Mouse (Mus musculus) common myeloid progenitor, adult 5-6 weeks (primary cell): ENCODE results near the gene Cul4a. TPM values are rescaled to one million over a fixed set of nuclear protein-coding genes. Genes with fewer than 3 reads are reported as not detected.

Experiments
- ATAC-seq: replicated peaks from 2 replicates; pipeline ENCODE4 v1.8.0; 2016; ENCODE audit warnings: low read depth, mild to moderate bottlenecking, moderate TSS enrichment, inconsistent platforms; ENCODE audit not compliant: poor library complexity, severe bottlenecking
- total RNA-seq: library from RNA; stranded (forward); fragments of 200-1000, 187-1606 nt; gene quantifications from 2 replicates; pipeline ENCODE4 v1.2.3, GENCODE M21; 2017

Gene Cul4a
- total RNA-seq, 1 experiment from 2014 or later, result 118 TPM

GRCm38 (mm10) chr8:13124897-13125296, 19.5 kb downstream of the Cul4a start:
- ATAC-seq, result no peak

DNA sequence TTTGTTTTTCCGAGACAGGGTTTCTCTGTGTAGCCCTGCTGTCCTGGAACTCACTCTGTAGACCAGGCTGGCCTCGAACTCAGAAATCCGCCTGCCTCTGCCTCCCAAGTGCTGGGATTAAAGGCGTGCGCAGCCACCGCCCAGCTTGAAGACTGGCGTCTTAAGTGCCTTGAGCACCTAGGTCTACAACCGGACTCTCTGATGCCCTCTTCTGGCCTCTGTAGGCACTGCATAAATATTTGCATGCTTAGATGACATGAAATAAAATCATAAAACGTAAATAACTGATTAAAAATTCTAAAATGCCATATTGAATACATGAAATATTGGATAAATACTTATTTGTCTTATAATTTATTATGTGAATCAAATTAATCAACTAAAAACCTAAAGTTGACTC, 26.8 kb downstream of the Cul4a start:
- peak; percentile 87 for ATAC-seq

- ATAC-seq, result no peak
Measured at GRCm38 (mm10) chr8:13139641-13140182, 34.3 kb downstream of the Cul4a start.

DNA sequence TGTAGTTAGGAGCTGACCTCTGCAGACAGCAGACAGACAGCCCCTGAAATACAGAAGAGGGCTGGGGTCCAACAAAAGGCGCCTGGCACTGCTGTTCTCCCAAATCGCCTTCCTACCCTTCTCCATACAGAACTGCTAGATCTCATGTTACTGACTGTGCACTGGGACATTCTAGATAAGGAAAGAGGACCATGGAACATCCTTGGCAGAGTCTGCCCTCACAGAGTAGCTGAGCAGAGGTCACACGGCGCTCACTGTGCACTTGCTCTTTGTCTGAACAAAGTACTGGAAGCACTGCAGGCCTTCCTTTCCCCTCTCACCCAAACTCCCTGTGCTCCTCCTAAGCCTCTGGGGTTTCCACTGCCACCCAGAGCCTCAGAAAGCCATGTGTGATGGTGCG, 36.3 kb downstream of the Cul4a start:
- ATAC-seq, result no peak

DNA sequence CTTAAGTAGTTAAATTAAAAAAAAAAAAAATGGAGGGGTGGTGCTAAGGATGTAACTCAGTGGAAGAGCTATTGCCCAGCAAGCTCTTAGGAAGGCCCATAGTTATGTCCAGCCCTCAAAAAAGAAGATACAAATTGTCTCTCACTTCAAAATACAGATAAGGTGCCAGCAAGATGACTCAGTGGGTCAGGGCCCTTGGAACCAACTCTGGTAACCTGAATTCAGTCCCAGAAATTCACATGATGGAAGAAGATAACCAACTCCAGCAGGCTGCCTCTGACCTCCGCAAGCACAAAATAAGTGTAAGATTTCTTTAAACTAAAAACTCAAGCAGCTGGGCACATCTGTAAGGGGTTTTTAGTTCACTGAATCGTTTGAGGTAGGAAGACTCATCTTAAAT, 43.1 kb downstream of the Cul4a start:
- no peak for ATAC-seq

- no peak for ATAC-seq
Measured at GRCm38 (mm10) chr8:13149287-13149686, 43.9 kb downstream of the Cul4a start.

DNA sequence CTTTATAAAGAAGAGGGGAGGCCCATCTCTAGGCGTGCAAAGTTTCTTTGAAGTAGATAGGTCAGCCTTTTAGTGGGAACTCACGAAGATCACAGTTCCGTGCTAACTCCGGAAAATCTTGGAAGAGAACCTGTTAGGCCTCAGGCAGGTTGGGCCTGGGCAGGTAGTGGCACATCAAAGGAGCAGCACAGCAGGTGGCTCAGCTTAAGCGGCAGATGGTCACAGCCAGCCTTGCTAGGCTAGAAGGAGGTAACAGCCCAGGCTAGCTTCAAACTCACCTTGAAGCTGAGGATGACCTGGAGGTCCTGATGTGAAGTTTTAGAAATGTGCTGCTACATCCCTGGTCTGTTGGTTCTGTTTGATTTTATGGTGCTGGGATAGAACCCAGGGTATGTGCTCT, 44.4 kb downstream of the Cul4a start:
- ATAC-seq, result no peak

- ATAC-seq, result no peak
Measured at GRCm38 (mm10) chr8:13150929-13151328, 45.5 kb downstream of the Cul4a start.

DNA sequence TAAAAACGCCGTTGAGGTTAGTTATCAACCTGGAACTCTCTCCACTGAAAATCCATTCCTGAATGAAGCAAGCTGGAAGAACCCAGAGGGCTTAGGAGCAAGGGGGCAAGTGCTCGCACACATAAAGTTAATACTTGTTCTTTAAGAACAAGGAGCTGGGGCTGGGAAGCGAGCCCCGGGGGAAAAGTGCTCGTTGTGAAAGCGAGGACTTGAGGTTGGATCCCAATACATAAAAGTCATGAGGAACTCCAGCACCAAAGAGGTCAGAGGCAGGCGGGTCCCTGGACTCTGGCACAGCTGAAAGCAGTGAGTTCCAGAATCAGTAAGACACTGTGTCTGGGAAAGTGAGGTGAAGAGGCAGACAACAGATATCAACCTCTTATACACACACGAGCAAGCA, 48.7 kb downstream of the Cul4a start:
- no peak for ATAC-seq

DNA sequence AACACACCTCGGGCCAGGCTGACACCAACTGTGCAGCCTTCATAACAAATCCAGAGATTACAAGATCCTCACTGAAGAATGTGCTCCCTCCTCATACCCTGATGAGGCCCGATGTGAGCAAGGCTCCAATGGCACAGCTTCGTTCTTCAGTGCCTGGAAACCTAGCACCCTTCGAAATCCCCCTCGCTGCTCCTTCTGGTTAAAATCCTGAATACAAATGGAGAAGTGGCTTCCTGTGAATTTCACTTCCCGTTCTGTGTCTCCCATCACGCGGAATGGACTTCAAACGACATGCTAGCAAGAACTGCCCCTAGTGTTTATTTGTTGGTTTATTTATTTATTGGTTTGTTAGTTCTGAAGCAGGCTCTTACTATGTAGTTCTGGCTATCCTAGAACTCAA, 49.9 kb downstream of the Cul4a start:
- peak; percentile 21; the same call in 1 of the 2 replicates for ATAC-seq

GRCm38 (mm10) chr8:13156327-13157097, 51.1 kb downstream of the Cul4a start:
- ATAC-seq, result no peak

- ATAC-seq, result peak; percentile 74
Measured at GRCm38 (mm10) chr8:13158718-13159376, 53.4 kb downstream of the Cul4a start, which contains the start of gene Lamp1. TSS of gene Lamp1 (plus strand) at chr8:13159161.

- no peak for ATAC-seq
Measured at GRCm38 (mm10) chr8:13159377-13159881, 54.0 kb downstream of the Cul4a start.

DNA sequence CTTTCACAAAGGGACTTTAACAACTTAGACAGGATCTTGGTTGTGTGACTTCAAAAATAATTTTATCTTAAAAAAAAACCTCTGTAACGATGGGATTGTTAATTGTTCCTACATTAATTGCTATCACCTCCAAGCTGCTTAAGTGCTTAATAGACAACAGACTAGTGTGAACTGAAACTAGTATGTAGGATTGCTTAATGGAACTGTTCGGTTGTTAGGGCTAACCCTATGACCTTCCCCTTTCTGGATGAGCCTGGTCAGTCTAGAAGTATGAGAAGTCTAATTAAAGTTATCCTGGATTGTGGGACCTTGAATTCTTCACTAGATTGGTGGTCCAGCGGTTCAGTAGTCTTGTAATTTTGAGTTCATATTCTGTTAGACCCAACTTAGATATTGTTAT, 55.3 kb downstream of the Cul4a start:
- ATAC-seq, result no peak

GRCm38 (mm10) chr8:13162098-13162497, 56.7 kb downstream of the Cul4a start:
- ATAC-seq, result no peak

DNA sequence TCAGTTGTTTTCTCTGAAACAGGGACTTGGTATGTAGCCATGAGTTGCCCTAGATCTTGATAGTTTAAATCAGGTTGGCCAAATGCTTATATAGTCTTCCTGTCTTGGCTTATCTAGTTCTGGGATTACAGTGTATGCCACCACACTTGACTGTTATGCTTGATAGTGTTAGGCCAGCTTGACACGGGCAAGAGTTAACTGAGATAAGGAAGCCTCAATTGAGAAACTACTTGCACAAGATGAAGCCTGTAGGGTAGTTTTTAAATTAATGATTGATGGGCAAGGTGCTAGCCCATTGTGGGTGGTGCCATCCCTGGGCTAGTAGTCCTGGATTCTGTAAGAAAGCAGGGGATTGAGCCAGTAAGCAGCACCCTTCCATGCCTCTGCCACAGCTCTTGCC, 58.1 kb downstream of the Cul4a start:
- ATAC-seq, result peak; percentile 37

- no peak for ATAC-seq
Measured at GRCm38 (mm10) chr8:13164361-13164760, 58.9 kb downstream of the Cul4a start.

GRCm38 (mm10) chr8:13170510-13170909, 65.1 kb downstream of the Cul4a start:
- no peak for ATAC-seq

DNA sequence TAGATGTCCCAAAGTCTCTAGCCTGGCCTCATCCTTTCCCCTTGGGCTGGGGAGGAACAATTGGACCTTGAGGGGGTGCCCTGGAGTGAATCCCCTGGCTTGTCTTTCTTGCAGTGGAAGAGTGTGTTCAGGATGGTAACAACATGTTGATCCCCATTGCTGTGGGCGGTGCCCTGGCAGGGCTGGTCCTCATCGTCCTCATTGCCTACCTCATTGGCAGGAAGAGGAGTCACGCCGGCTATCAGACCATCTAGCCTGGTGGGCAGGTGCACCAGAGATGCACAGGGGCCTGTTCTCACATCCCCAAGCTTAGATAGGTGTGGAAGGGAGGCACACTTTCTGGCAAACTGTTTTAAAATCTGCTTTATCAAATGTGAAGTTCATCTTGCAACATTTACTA, 68.9 kb downstream of the Cul4a start:
- no peak for ATAC-seq

DNA sequence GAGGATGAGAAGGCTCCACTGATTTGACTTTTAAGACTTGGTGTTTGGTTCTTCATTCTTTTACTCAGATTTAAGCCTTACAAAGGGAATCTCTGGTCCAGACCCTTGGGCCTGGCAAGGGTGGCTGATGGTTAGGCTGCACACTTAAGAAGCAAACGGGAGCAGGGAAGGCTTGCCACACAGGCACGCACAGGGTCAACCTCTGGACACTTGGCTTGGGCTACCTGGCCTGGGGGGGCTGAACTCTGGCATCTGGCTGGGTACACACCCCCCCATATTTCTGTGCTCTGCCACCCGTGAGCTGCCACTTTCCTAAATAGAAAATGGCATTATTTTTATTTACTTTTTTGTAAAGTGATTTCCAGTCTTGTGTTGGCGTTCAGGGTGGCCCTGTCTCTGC, 69.4 kb downstream of the Cul4a start:
- ATAC-seq, result no peak

GRCm38 (mm10) chr8:13175650-13176049, 70.2 kb downstream of the Cul4a start:
- ATAC-seq, result no peak
